Mouse (Mus musculus) left cerebral cortex, adult 2 months (tissue): ENCODE results near the gene Matk. TPM values are rescaled to one million over a fixed set of nuclear protein-coding genes. Genes with fewer than 3 reads are reported as not detected.

Experiments
- DNase-seq, 2 experiments: peaks; one replicate each; pipeline ENCODE4 v3.0.0; 2021 to 2022; ENCODE audit warnings: low spot score in 2 of 2, mixed read lengths in 1 of 2; ENCODE audit errors: extremely low spot score in 1 of 2
- H3K27ac ChIP-seq: fragments of 200-600 bp; 2 replicates; pipeline ENCODE4 v1.8.1; 2022
- H3K4me3 ChIP-seq: fragments of 200-600 bp; 2 replicates; pipeline ENCODE4 v1.8.1; 2022
- CTCF ChIP-seq: fragments of 200-600 bp; IDR thresholded peaks from 2 replicates; pipeline ENCODE4 v1.8.1; 2022; ENCODE audit warnings: antibody characterized with exemption, mild to moderate bottlenecking, moderate library complexity
- intact Hi-C: fragments of 180-260 bp; cut with DNase I; formaldehyde crosslinking; loops from one replicate; pipeline ENCODE4 v1.15.1; 2025
- total RNA-seq, 2 experiments: library from RNA; stranded (reverse); gene quantifications; 2 replicates each; pipeline ENCODE4 v1.2.3; 2021

Gene Matk
- total RNA-seq, 2 experiments from 2014 or later: 212 to 221 TPM

- intact Hi-C loops: loop anchor here (5.0 kb wide), 1 partner anchor 77 kb away; no protein-coding TSS in a partner anchor
- no peak for TF ChIP-seq CTCF
- no peak for DNase-seq
- Histone ChIP-seq H3K27ac (peak overlapping the region; percentile 78), H3K4me3 (peak overlapping the region; percentile 94)
These were observed 16.1 kb downstream of the Matk start for GRCm38 (mm10) chr10:81268643-81269412.

DNA sequence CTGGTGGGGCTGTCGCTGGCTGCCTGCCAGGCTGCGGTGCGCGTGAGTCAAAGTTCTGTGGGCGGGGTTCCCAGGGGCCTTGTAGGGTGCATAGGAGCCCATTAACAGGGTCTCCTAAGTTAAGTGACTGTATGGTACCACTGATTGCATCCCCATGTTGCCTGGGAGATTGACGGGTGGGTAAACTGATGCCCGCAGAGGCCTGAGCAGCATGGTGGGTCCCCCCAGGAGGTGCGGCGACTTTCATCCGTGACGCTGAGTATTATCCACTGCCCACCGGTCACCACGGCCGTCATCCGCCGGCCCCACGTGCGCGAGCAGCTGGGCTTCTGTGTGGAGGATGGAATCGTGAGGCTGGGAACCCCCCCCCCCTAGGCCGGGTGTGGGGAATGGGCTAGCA is 19.6 kb downstream of the Matk start:
- intact Hi-C loops: no loop called here
- Histone ChIP-seq H3K4me3 (no peak overlapping the region), H3K27ac (no peak overlapping the region)
- no peak for DNase-seq
- TF ChIP-seq CTCF: no peak

DNA sequence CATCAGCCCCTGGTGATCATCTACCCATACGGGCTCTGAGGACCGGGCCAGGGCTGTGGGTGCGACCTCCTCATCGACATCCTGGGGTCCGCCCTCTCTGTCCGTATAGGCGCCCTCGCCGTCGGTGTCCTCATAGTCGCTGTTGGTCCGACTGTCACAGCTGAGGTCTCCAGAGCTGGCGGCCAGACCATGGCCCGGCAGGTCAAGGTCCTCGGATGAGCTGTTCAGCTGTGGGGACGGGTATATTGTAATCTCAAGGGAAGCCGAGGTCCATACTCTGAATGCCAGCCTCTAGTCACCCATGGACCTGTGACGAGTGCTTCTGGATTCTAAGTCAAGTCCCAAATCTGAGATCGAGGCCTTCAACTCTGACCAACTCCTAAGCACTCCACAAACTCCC is 21.1 kb downstream of the Matk start:
- Histone ChIP-seq H3K27ac (no peak overlapping the region), H3K4me3 (no peak overlapping the region)
- DNase-seq: no peak
- no peak for TF ChIP-seq CTCF
- intact Hi-C loops: no loop called here

- Histone ChIP-seq H3K4me3 (no peak overlapping the region), H3K27ac (no peak overlapping the region)
- intact Hi-C loops: no loop called here
- no peak for DNase-seq
- no peak; the same call in 1 of the 2 replicates for TF ChIP-seq CTCF
These were observed 24.9 kb downstream of the Matk start for GRCm38 (mm10) chr10:81277676-81278075.

DNA sequence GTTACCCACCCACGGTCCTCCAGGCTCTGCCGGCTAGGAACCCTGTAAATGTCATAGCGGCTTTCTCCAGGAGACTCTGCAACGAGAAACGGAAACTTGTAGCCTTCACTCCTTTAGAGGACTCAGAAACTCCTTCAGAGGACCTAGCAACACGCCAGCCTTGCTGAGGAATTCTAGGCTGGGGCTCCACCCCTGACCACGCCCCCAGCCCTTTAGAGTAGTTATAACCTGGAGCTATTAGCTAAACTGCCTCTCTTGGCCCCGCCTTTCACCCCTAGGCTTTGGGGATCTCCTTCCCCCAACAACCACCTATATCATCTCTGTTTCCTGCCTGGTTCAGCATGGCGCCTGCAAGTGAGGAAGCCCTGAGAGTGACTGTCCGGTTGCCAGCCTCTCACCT is 26.8 kb downstream of the Matk start:
- H3K27ac ChIP-seq: no peak overlapping the region
- intact Hi-C loops: no loop called here
- no peak for TF ChIP-seq CTCF
- no peak for DNase-seq
- no peak overlapping the region for H3K4me3 ChIP-seq

- no peak for DNase-seq
- intact Hi-C loops: no loop called here
- Histone ChIP-seq H3K4me3 (no peak overlapping the region), H3K27ac (no peak overlapping the region)
- no peak for TF ChIP-seq CTCF
These were observed 31.5 kb downstream of the Matk start for GRCm38 (mm10) chr10:81284189-81284588.

DNA sequence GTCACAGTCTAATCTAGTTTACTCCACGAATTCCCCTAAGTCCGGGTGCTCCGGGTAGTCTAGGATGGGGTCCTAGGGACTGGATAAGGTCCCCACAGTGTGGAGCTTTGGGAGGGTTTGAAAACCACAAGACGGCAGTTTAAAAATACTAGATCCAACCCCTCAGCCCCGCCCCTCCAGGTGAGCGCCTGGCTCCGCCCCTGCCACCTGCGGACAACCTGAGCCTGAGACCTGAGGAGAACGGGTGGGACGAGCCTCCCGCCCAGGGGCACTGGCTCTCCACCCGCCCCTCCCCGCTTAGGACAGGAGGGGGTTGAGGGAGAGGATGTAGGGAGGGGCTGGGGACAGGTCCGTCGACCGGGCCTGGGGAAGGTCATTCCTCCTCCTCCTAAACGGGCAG is 32.0 kb downstream of the Matk start:
- Histone ChIP-seq H3K4me3 (no peak overlapping the region), H3K27ac (no peak overlapping the region)
- intact Hi-C loops: loop anchor here (5.0 kb wide), 2 partner anchors 58 to 87 kb away; partner anchors contain the start of gene Gipc3
- DNase-seq: no peak
- TF ChIP-seq CTCF: no peak

- intact Hi-C loops: loop anchor here (5.0 kb wide), 2 partner anchors 56 to 89 kb away; partner anchors contain the start of gene Gipc3
- Histone ChIP-seq H3K4me3 (peak overlapping the region; percentile 27), H3K27ac (no peak overlapping the region)
- DNase-seq: peak; percentile 80 to 88
- TF ChIP-seq CTCF: no peak; the same call in 1 of the 2 replicates
These were observed 33.1 kb downstream of the Matk start for GRCm38 (mm10) chr10:81285694-81286450.

- no peak for TF ChIP-seq CTCF
- Histone ChIP-seq H3K27ac (no peak overlapping the region), H3K4me3 (no peak overlapping the region)
- DNase-seq: no peak
- intact Hi-C loops: loop anchor here (5.0 kb wide), 2 partner anchors 56 to 89 kb away; partner anchors contain the start of gene Gipc3
These were observed 33.9 kb downstream of the Matk start for GRCm38 (mm10) chr10:81286586-81286985.

- intact Hi-C loops: loop anchor here (2.0 to 5.0 kb wide), 5 partner anchors 31 to 163 kb away; partner anchors contain the start of genes Gipc3 and Hmg20b
- Histone ChIP-seq H3K27ac (no peak overlapping the region), H3K4me3 (no peak overlapping the region)
- no peak for DNase-seq
- TF ChIP-seq CTCF: peak; percentile 86
These were observed 34.9 kb downstream of the Matk start for GRCm38 (mm10) chr10:81287513-81288157.

DNA sequence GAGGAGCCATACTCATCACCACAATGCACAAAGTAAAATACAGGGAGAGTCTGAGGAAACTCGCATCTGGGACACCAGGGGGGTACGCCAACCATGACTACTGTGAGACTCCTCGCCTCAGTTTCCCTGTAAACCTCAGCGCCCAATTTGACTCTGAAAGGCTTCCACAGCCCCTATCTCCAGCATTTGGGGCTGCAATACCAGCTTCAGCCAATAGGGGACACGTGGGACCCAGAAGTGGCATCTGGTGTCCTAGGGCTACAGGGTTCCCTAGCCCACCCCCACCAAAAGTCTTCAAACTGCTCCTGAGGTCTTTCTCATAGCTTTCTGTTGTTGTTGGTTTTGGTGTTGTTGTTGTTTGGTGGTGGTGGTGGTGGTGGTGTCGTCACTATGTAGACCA is 35.9 kb downstream of the Matk start:
- no peak overlapping the region for H3K27ac ChIP-seq
- no peak for DNase-seq
- intact Hi-C loops: loop anchor here (2.0 to 5.0 kb wide), 5 partner anchors 30 to 162 kb away; partner anchors contain the start of genes Gipc3 and Hmg20b
- H3K4me3 ChIP-seq: no peak overlapping the region
- TF ChIP-seq CTCF: peak; percentile 74
